Mouse (Mus musculus): ENCODE data around the gene Shisa9. TPM values are rescaled to one million over a fixed set of nuclear protein-coding genes. Genes with fewer than 3 reads are reported as not detected.

Gene Shisa9
- polyA plus RNA-seq, 1 experiment from 2014 or later: 9.7 TPM

DNA sequence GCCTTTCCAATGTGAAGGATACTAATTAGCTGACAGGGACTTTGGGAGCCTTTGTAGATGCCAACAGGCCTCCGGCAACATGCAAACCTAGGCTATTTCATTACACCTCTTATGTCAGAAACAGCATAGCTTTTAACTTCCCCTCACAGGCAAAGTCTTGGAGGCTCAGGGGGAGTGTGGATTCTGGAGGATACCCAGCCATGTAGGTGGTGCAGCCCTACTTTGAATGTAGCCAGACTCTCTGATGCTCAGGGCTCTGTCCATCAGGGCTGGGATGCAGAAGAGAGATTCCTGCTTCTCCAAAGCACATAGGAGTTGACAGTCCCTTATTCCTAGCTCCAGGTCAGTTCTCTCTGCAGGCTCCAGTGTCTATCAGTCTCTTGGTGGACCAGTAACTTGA is 133.0 kb downstream of the Shisa9 start:
- no peak overlapping the region for H3K4me2 ChIP-seq
- H3K9me3 ChIP-seq (replicated peaks): no peaks in the 10 kb centered on the region
- no peaks in the 10 kb centered on the region for H3K27me3 ChIP-seq (replicated peaks)
- 86% methylated on average over 1 of the region's 1 CpGs for WGBS
- H3K36me3 ChIP-seq: no peaks in the 10 kb centered on the region
- H3K4me3 ChIP-seq (replicated peaks): no peak overlapping the region
- ATAC-seq (ENCODE audit: low FRiP score): no peak
- H3K4me1 ChIP-seq: peaks cover 12% of the 10 kb centered on the region
- no peak overlapping the region for H3K27ac ChIP-seq (replicated peaks)
- no peak overlapping the region for H3K9ac ChIP-seq (replicated peaks)

GRCm38 (mm10) chr16:12119463-12119862 is 135.6 kb downstream of the Shisa9 start:
- no peaks in the 10 kb centered on the region for H3K27me3 ChIP-seq (replicated peaks)
- H3K36me3 ChIP-seq: no peaks in the 10 kb centered on the region
- H3K9ac ChIP-seq (replicated peaks): no peak overlapping the region
- WGBS: 89% methylated on average over 3 of the region's 3 CpGs
- no peak overlapping the region for H3K4me3 ChIP-seq (replicated peaks)
- H3K4me2 ChIP-seq: no peak overlapping the region
- no peaks in the 10 kb centered on the region for H3K9me3 ChIP-seq (replicated peaks)
- H3K4me1 ChIP-seq: peaks cover 12% of the 10 kb centered on the region
- no peak for ATAC-seq (ENCODE audit: low FRiP score)
- no peak overlapping the region for H3K27ac ChIP-seq (replicated peaks)

DNA sequence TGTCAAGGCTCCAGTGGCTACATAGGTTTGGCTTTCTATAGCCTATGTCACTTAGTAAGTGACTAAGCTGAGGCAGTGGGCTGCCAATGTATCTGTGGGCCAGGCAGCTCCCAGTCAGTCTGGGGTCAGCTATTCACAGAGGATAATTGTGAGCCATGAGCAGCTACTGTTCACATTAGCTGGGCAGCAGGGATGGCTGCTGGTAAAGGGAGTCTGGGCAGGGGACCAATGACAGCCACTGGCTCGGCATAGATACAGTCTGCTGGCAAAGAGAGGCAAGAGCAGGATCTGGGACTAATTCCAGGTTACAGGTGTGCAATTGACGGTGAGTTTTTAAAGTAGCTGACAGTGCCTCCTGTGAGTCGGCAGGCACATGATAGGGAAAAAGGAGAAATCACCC is 145.9 kb downstream of the Shisa9 start:
- H3K4me1 ChIP-seq: no peaks in the 10 kb centered on the region
- peak; percentile 70 for ATAC-seq (ENCODE audit: low FRiP score)
- H3K27ac ChIP-seq (replicated peaks): no peak overlapping the region
- no peak overlapping the region for H3K4me2 ChIP-seq
- H3K36me3 ChIP-seq: no peaks in the 10 kb centered on the region
- H3K27me3 ChIP-seq (replicated peaks): no peaks in the 10 kb centered on the region
- no peak overlapping the region for H3K9ac ChIP-seq (replicated peaks)
- H3K9me3 ChIP-seq (replicated peaks): no peaks in the 10 kb centered on the region
- WGBS: 81% methylated on average over 3 of the region's 3 CpGs
- H3K4me3 ChIP-seq (replicated peaks): no peak overlapping the region

- no peaks in the 10 kb centered on the region for H3K27me3 ChIP-seq (replicated peaks)
- H3K4me1 ChIP-seq: 0 out of 2 replicates have a peak, but pooled peaks cover 5% of the 10 kb centered on the region
- no peaks in the 10 kb centered on the region for H3K36me3 ChIP-seq
- H3K4me3 ChIP-seq (replicated peaks): no peak overlapping the region
- no peak overlapping the region for H3K4me2 ChIP-seq
- no peak overlapping the region for H3K27ac ChIP-seq (replicated peaks)
- no peak overlapping the region for H3K9ac ChIP-seq (replicated peaks)
- H3K9me3 ChIP-seq (replicated peaks): no peaks in the 10 kb centered on the region
- ATAC-seq (ENCODE audit: low FRiP score): no peak; the same call in 1 of the 2 replicates
Observed at GRCm38 (mm10) chr16:12146666-12147065, 162.8 kb downstream of the Shisa9 start.

DNA sequence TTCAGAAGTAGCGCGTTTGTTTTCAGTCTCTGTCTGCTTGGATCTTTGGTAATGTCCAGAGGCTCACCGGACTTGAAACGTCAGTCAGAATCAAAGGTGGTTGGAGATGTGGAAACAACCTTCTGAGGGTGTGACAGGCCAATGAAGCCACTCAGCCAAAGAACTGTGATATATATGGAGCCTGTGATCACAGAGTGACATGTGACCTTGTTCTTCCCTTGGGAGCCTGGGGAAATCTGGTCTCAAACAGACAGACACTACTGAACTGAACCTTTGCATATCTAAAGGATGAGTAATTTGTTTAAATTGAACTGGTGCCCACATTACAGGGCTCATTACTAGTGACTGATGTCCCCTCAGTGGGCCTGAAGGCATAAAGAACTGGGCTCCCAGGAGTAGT is 168.1 kb downstream of the Shisa9 start:
- Histone ChIP-seq H3K4me3 (replicated peaks) (no peak overlapping the region), H3K4me1 (0 out of 2 replicates have a peak, but pooled peaks cover 2% of the 10 kb centered on the region), H3K27me3 (replicated peaks) (no peaks in the 10 kb centered on the region), H3K27ac (replicated peaks) (no peak overlapping the region), H3K9ac (replicated peaks) (no peak overlapping the region), H3K36me3 (no peaks in the 10 kb centered on the region), H3K4me2 (no peak overlapping the region), H3K9me3 (replicated peaks) (no peaks in the 10 kb centered on the region)
- WGBS: 66% methylated on average over 4 of the region's 4 CpGs
- ATAC-seq (ENCODE audit: low FRiP score): no peak; the same call in 1 of the 2 replicates

- Histone ChIP-seq H3K36me3 (no peaks in the 10 kb centered on the region), H3K27me3 (replicated peaks) (no peaks in the 10 kb centered on the region), H3K9ac (replicated peaks) (no peak overlapping the region), H3K4me2 (no peak overlapping the region), H3K4me1 (0 out of 2 replicates have a peak, but pooled peaks cover 2% of the 10 kb centered on the region), H3K9me3 (replicated peaks) (no peaks in the 10 kb centered on the region), H3K4me3 (replicated peaks) (no peak overlapping the region), H3K27ac (replicated peaks) (no peak overlapping the region)
- 67% methylated on average over 2 of the region's 2 CpGs for WGBS
- peak; percentile 50 for ATAC-seq (ENCODE audit: low FRiP score)
Observed at GRCm38 (mm10) chr16:12154476-12154875, 170.6 kb downstream of the Shisa9 start.

- no peak overlapping the region for H3K27ac ChIP-seq (replicated peaks)
- H3K36me3 ChIP-seq: no peaks in the 10 kb centered on the region
- H3K9me3 ChIP-seq (replicated peaks): no peaks in the 10 kb centered on the region
- no peaks in the 10 kb centered on the region for H3K27me3 ChIP-seq (replicated peaks)
- 59% methylated on average over 1 of the region's 1 CpGs for WGBS
- no peaks in the 10 kb centered on the region for H3K4me1 ChIP-seq
- no peak for ATAC-seq (ENCODE audit: low FRiP score)
- no peak overlapping the region for H3K4me2 ChIP-seq
- H3K4me3 ChIP-seq (replicated peaks): no peak overlapping the region
- H3K9ac ChIP-seq (replicated peaks): no peak overlapping the region
Observed at GRCm38 (mm10) chr16:12173482-12174041, 189.6 kb downstream of the Shisa9 start.

DNA sequence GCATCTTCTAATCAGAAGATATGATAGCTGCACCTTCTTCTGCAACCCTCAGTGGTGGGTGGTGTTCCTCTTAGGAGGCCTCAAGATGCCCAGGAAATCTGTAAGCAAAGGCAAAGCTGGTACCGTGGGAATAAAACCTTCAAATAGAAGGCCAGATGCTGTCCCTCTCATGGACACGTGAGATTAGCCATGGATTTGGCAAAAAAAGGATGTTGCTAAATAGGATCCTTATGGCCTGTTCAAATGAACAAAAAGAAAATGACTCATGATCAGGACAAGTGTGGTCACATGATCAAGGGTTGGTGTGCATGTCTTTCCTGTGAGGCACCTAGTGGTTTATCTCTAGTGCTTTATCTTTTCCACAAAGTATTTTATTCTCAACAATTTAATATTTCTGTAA is 194.1 kb downstream of the Shisa9 start:
- no peak for ATAC-seq (ENCODE audit: low FRiP score)
- Histone ChIP-seq H3K9ac (replicated peaks) (no peak overlapping the region), H3K36me3 (no peaks in the 10 kb centered on the region), H3K9me3 (replicated peaks) (no peaks in the 10 kb centered on the region), H3K27me3 (replicated peaks) (no peaks in the 10 kb centered on the region), H3K4me3 (replicated peaks) (no peak overlapping the region), H3K27ac (replicated peaks) (no peak overlapping the region), H3K4me2 (no peak overlapping the region), H3K4me1 (no peaks in the 10 kb centered on the region)
- WGBS: 84% methylated on average over 2 of the region's 2 CpGs

GRCm38 (mm10) chr16:12189739-12190138 is 205.8 kb downstream of the Shisa9 start:
- Histone ChIP-seq H3K36me3 (no peaks in the 10 kb centered on the region), H3K4me2 (no peak overlapping the region), H3K27ac (replicated peaks) (no peak overlapping the region), H3K4me3 (replicated peaks) (no peak overlapping the region), H3K9ac (replicated peaks) (no peak overlapping the region), H3K9me3 (replicated peaks) (no peaks in the 10 kb centered on the region), H3K4me1 (no peaks in the 10 kb centered on the region), H3K27me3 (replicated peaks) (no peaks in the 10 kb centered on the region)
- 80% methylated on average over 2 of the region's 2 CpGs for WGBS
- no peak for ATAC-seq (ENCODE audit: low FRiP score)

DNA sequence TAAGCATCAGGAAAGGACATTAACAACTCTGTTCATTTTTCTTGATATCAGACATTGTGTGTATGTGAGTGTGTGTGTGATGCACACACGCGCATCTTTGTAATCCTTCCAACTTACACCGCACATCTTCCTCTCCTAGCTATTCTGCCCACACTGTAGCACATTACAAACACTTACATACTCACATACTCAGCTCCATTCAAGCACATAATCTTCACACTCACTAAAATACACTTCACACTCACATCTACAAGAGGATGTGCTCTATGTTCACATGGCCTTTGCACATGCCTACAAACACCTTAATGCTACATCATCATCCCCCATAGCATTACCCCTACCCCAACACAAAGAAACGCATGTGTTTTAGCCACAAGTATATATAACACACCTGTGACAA is 212.9 kb downstream of the Shisa9 start:
- ATAC-seq (ENCODE audit: low FRiP score): no peak

DNA sequence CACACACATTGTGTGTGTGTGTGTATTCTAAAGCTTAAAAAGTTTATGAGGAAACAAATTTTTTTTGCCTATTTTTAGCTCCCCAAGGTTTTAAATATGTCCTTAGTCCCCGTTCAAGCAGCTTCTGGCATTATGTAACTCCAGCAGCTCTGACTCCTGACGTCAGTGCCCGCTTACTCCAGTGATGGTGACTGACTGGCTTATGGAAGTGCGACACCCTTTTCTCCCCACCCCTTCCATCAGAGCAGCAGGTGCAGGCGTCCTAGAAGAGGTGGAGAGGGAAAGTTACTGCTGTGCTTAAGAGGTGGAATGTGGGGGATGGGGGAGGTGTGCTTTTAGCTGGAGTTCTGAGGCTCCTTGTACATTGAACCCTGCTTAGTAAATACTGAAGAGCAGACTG is 213.7 kb downstream of the Shisa9 start:
- ATAC-seq (ENCODE audit: low FRiP score): no peak
- no peak overlapping the region for H3K27ac ChIP-seq (replicated peaks)
- H3K9me3 ChIP-seq (replicated peaks): no peaks in the 10 kb centered on the region
- H3K4me3 ChIP-seq (replicated peaks): no peak overlapping the region
- 50% methylated on average over 5 of the region's 5 CpGs for WGBS
- no peaks in the 10 kb centered on the region for H3K27me3 ChIP-seq (replicated peaks)
- no peak overlapping the region for H3K4me2 ChIP-seq
- H3K36me3 ChIP-seq: no peaks in the 10 kb centered on the region
- no peaks in the 10 kb centered on the region for H3K4me1 ChIP-seq
- no peak overlapping the region for H3K9ac ChIP-seq (replicated peaks)

More for the DNA sequence above, 212.9 kb downstream of the Shisa9 start:
- H3K4me1 ChIP-seq: no peaks in the 10 kb centered on the region
- no peak overlapping the region for H3K27ac ChIP-seq (replicated peaks)
- H3K27me3 ChIP-seq (replicated peaks): no peaks in the 10 kb centered on the region
- H3K4me3 ChIP-seq (replicated peaks): no peak overlapping the region
- no peaks in the 10 kb centered on the region for H3K9me3 ChIP-seq (replicated peaks)
- WGBS: 99% methylated on average over 4 of the region's 4 CpGs
- H3K4me2 ChIP-seq: no peak overlapping the region
- no peaks in the 10 kb centered on the region for H3K36me3 ChIP-seq
- H3K9ac ChIP-seq (replicated peaks): no peak overlapping the region

GRCm38 (mm10) chr16:12201216-12201615 is 217.3 kb downstream of the Shisa9 start:
- H3K27me3 ChIP-seq (replicated peaks): no peaks in the 10 kb centered on the region
- H3K4me3 ChIP-seq (replicated peaks): no peak overlapping the region
- H3K27ac ChIP-seq (replicated peaks): no peak overlapping the region
- no peaks in the 10 kb centered on the region for H3K4me1 ChIP-seq
- no peak for ATAC-seq (ENCODE audit: low FRiP score)
- H3K4me2 ChIP-seq: no peak overlapping the region
- no peaks in the 10 kb centered on the region for H3K9me3 ChIP-seq (replicated peaks)
- 30% methylated on average over 3 of the region's 3 CpGs for WGBS
- H3K9ac ChIP-seq (replicated peaks): no peak overlapping the region
- H3K36me3 ChIP-seq: no peaks in the 10 kb centered on the region

GRCm38 (mm10) chr16:12202151-12202550 is 218.2 kb downstream of the Shisa9 start:
- H3K27me3 ChIP-seq (replicated peaks): no peaks in the 10 kb centered on the region
- no peaks in the 10 kb centered on the region for H3K36me3 ChIP-seq
- H3K4me3 ChIP-seq (replicated peaks): no peak overlapping the region
- 74% methylated on average over 3 of the region's 3 CpGs for WGBS
- no peak overlapping the region for H3K27ac ChIP-seq (replicated peaks)
- no peaks in the 10 kb centered on the region for H3K9me3 ChIP-seq (replicated peaks)
- H3K9ac ChIP-seq (replicated peaks): no peak overlapping the region
- no peaks in the 10 kb centered on the region for H3K4me1 ChIP-seq
- H3K4me2 ChIP-seq: no peak overlapping the region
- ATAC-seq (ENCODE audit: low FRiP score): no peak
